Mouse (Mus musculus) MEL (cell line): Measurements from ENCODE around the gene Polr3h.

Experiments
- CTCF ChIP-seq, 3 experiments: IDR thresholded peaks in 2 of 3; conservative IDR thresholded peaks in 1 of 3; 2 replicates each; pipeline ENCODE4 v1.5.1; 2011 to 2012; ENCODE audit warnings: low read length in 3 of 3, low read depth in 2 of 3, mild to moderate bottlenecking in 2 of 3, improper control_type of control experiment in 1 of 3, inconsistent platforms in 1 of 3, mixed read lengths in 1 of 3, moderate library complexity in 1 of 3; ENCODE audit not compliant: control insufficient read depth in 1 of 3, insufficient read depth in 1 of 3, poor library complexity in 1 of 3, severe bottlenecking in 1 of 3
- ETS1 ChIP-seq: IDR thresholded peaks from 2 replicates; pipeline ENCODE4 v1.6.1; 2012; ENCODE audit warnings: low read depth, mild to moderate bottlenecking, inconsistent platforms, low read length, improper control_type of control experiment, moderate library complexity
- POLR2A ChIP-seq, 2 experiments: IDR thresholded peaks; 2 replicates each; pipeline ENCODE4 v1.6.1; 2011 to 2012; ENCODE audit warnings: low read length in 2 of 2, mild to moderate bottlenecking in 2 of 2, control low read depth in 1 of 2, improper control_type of control experiment in 1 of 2, low read depth in 1 of 2, moderate library complexity in 1 of 2; ENCODE audit not compliant: control insufficient read depth in 1 of 2, insufficient read depth in 1 of 2, poor library complexity in 1 of 2

DNA sequence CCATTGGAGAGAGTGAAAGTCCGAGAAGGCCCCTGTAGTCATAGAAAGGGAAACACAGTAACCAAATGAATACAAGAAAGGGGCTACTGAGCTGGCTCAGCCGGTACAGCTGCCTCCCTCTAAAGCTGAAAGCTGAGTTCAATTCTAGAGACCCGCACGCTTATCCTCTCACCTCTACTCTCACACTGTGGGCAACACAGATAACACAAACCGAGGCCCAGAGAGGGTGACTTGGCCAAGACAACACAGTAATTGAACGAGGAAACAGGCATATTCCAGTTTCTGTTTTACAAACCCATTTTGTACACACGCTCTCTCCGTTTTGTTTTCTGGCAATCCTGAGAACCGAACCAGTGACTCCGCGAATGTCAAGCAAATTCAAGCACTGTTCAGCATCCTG, 1.1 kb downstream of the Polr3h start:
- TF ChIP-seq POLR2A (IDR thresholded peaks at IDR 0.05; ENCODE audit: control insufficient read depth in 1 of 2, insufficient read depth in 1 of 2, low read depth in 1 of 2, low read length in 2 of 2, poor library complexity in 1 of 2) (no peak), ETS1 (no peak; the same call in 1 of the 2 replicates), CTCF (IDR thresholded peaks at IDR 0.05 in 2 of 3, conservative IDR thresholded peaks at IDR 0.05 in 1 of 3; ENCODE audit: control insufficient read depth in 1 of 3, insufficient read depth in 1 of 3, low read depth in 2 of 3, low read length in 3 of 3, poor library complexity in 1 of 3, severe bottlenecking in 1 of 3) (no peak)
